Mouse (Mus musculus): ENCODE results near the gene Asb16. TPM values are rescaled to one million over a fixed set of nuclear protein-coding genes. Genes with fewer than 3 reads are reported as not detected.
A peak's percentile ranks its signal among the peaks of the same experiment; 100 is the strongest.

The Asb16 gene
- polyA plus RNA-seq, 1 experiment from 2014 or later = 0.12 TPM

- Histone ChIP-seq H3K27me3 (no peaks in the 10 kb centered on the region), H3K27ac (replicated peaks) (no peak overlapping the region), H3K9ac (no peak overlapping the region), H3K36me3 (peaks cover 57% of the 10 kb centered on the region), H3K9me3 (replicated peaks) (no peaks in the 10 kb centered on the region), H3K4me3 (replicated peaks) (no peak overlapping the region), H3K4me1 (peaks cover 21% of the 10 kb centered on the region), H3K4me2 (replicated peaks) (no peak overlapping the region)
- ATAC-seq (ENCODE audit: insufficient number of reproducible peaks, low FRiP score, low TSS enrichment, low read depth) = no peak
- WGBS = 80% methylated on average over 8 of the region's 8 CpGs
Measured at GRCm38 (mm10) chr11:102288027-102288804, 19.7 kb downstream of the Asb16 start.

GRCm38 (mm10) chr11:102288913-102289312, 20.4 kb downstream of the Asb16 start:
- 60% methylated on average over 2 of the region's 2 CpGs for WGBS
- Histone ChIP-seq H3K9ac (no peak overlapping the region), H3K36me3 (peaks cover 64% of the 10 kb centered on the region)

DNA sequence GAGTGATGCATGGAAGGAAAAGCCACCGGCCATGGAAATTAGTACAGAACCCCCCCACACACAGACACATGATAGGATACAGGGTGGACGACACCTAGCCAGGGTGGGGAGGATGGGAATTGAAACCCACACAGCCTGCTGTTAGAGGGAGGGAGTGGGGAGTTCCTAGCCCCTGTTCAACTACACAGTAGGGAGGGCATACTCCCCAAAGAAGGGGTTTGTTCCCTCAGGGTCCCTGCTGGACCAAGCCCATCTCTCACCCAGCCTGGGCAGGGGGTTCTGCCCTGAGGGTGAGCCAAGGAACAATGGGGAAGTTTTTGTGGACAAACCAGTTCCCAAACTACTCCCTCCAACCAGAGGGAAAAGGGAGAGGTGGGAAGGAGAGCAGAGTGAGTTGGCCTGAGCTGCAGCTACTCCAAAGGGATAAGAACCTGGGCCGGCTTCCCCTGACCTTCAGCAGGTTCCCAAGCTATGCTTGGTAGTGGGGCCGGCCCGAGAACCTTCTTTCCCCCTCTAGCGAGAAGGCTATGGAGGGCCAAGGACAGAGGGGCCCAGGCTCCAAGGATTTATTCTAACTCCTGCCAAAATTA, 21.1 kb downstream of the Asb16 start:
- Histone ChIP-seq H3K4me1 (peaks cover 29% of the 10 kb centered on the region), H3K9ac (no peak overlapping the region), H3K4me2 (replicated peaks) (no peak overlapping the region), H3K27ac (replicated peaks) (0 out of 2 replicates have a peak overlapping the region, but pooled peaks have one; percentile 34), H3K4me3 (replicated peaks) (no peak overlapping the region), H3K27me3 (no peaks in the 10 kb centered on the region), H3K36me3 (peaks cover 67% of the 10 kb centered on the region), H3K9me3 (replicated peaks) (no peaks in the 10 kb centered on the region)
- 41% methylated on average over 6 of the region's 6 CpGs for WGBS
- no peak for ATAC-seq (ENCODE audit: insufficient number of reproducible peaks, low FRiP score, low TSS enrichment, low read depth)

More at GRCm38 (mm10) chr11:102288913-102289312, 20.4 kb downstream of the Asb16 start:
- ATAC-seq (ENCODE audit: insufficient number of reproducible peaks, low FRiP score, low TSS enrichment, low read depth) = no peak
- H3K9me3 ChIP-seq (replicated peaks) = no peaks in the 10 kb centered on the region
- no peak overlapping the region for H3K4me2 ChIP-seq (replicated peaks)
- 0 out of 2 replicates have a peak overlapping the region, but pooled peaks have one; percentile 34 for H3K27ac ChIP-seq (replicated peaks)
- H3K4me3 ChIP-seq (replicated peaks) = no peak overlapping the region
- no peaks in the 10 kb centered on the region for H3K27me3 ChIP-seq
- H3K4me1 ChIP-seq = peaks cover 22% of the 10 kb centered on the region

DNA sequence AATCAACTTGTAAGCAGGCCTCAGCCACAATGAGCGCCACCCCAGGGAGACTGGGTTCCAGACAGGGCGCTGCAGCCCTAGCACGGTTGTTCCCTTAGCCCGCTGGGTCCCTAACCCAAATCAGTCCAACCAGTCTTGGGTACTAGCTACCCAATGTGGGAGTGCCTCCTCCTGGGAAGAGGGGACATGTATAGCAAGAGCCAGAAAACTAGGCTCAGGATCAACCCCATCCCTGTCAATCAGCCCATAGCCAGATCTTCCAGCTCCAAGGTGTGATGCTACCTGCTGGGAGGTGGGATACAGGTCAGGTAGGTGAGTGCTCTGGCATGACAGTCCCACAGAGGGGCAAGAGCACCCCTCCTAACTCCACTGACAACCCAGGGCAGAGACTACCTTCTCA, 21.6 kb downstream of the Asb16 start:
- Histone ChIP-seq H3K27me3 (no peaks in the 10 kb centered on the region), H3K9me3 (replicated peaks) (no peaks in the 10 kb centered on the region), H3K4me2 (replicated peaks) (no peak overlapping the region), H3K9ac (no peak overlapping the region), H3K4me1 (peaks cover 34% of the 10 kb centered on the region), H3K4me3 (replicated peaks) (no peak overlapping the region), H3K27ac (replicated peaks) (no peak overlapping the region), H3K36me3 (peaks cover 67% of the 10 kb centered on the region)
- 78% methylated on average over 4 of the region's 4 CpGs for WGBS
- no peak for ATAC-seq (ENCODE audit: insufficient number of reproducible peaks, low FRiP score, low TSS enrichment, low read depth)

DNA sequence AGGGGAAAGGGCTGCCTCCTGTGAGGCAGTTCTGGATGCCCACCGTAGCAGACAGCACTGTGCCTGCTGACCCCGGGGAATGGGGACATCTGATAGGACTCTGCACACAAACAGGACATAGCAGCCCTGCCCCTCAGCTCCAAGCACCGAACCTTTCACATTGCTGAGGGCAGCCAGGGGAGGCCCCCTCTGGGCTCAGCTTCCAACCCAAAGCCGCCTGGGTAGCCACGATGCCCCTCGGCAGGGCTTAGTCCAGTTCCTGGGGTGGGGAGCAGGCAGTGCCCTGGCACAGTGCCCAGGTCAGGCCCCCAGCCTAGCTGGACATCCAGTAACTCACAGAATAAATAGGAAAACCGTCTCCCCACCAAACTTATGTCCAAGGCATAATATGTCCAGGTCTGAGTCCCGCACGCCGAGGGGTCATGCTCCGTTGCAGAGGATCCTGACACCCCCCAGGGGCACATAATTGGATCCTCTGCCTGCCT, 22.6 kb downstream of the Asb16 start:
- ATAC-seq (ENCODE audit: insufficient number of reproducible peaks, low FRiP score, low TSS enrichment, low read depth) = no peak
- Histone ChIP-seq H3K4me1 (peaks cover 33% of the 10 kb centered on the region), H3K4me2 (replicated peaks) (no peak overlapping the region), H3K36me3 (peaks cover 67% of the 10 kb centered on the region), H3K9me3 (replicated peaks) (no peaks in the 10 kb centered on the region), H3K27ac (replicated peaks) (no peak overlapping the region), H3K9ac (no peak overlapping the region), H3K4me3 (replicated peaks) (no peak overlapping the region), H3K27me3 (no peaks in the 10 kb centered on the region)
- WGBS = 74% methylated on average over 11 of the region's 11 CpGs

- Histone ChIP-seq H3K9me3 (replicated peaks) (no peaks in the 10 kb centered on the region), H3K4me3 (replicated peaks) (no peak overlapping the region), H3K27ac (replicated peaks) (no peak overlapping the region), H3K9ac (no peak overlapping the region), H3K27me3 (no peaks in the 10 kb centered on the region), H3K36me3 (peaks cover 48% of the 10 kb centered on the region), H3K4me2 (replicated peaks) (no peak overlapping the region), H3K4me1 (peaks cover 25% of the 10 kb centered on the region)
- 92% methylated on average over 13 of the region's 13 CpGs for WGBS
- no peak for ATAC-seq (ENCODE audit: insufficient number of reproducible peaks, low FRiP score, low TSS enrichment, low read depth)
Measured at GRCm38 (mm10) chr11:102293971-102294370, 25.4 kb downstream of the Asb16 start.

DNA sequence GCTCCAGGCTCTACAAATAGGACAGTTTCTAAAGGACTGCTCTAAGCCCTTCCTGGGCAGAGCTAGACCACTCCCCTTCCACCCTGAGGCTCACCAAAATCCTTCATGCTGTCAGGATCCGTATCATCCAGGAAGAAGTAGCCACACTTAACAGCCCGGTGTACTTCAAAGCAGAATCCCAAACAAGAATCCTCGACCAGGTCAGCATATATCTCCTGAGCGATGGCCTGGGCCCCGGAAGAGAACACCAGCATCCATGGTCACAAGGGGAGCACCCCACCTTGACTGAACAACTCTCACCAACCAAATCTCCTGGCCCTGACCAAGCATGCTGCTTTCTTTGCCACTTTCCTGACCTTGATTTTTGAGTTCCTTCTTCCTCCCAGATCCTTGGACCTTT, 25.9 kb downstream of the Asb16 start:
- Histone ChIP-seq H3K4me3 (replicated peaks) (peak overlapping the region; percentile 80), H3K9ac (peak overlapping the region; percentile 82; the same call in 1 of the 2 replicates), H3K27me3 (no peaks in the 10 kb centered on the region), H3K4me1 (peaks cover 25% of the 10 kb centered on the region), H3K27ac (replicated peaks) (peak overlapping the region; percentile 99; the same call in 1 of the 2 replicates), H3K9me3 (replicated peaks) (no peaks in the 10 kb centered on the region), H3K36me3 (peaks cover 47% of the 10 kb centered on the region), H3K4me2 (replicated peaks) (peak overlapping the region; percentile 2; the same call in 1 of the 2 replicates)
- 66% methylated on average over 5 of the region's 5 CpGs for WGBS
- ATAC-seq (ENCODE audit: insufficient number of reproducible peaks, low FRiP score, low TSS enrichment, low read depth) = no peak

DNA sequence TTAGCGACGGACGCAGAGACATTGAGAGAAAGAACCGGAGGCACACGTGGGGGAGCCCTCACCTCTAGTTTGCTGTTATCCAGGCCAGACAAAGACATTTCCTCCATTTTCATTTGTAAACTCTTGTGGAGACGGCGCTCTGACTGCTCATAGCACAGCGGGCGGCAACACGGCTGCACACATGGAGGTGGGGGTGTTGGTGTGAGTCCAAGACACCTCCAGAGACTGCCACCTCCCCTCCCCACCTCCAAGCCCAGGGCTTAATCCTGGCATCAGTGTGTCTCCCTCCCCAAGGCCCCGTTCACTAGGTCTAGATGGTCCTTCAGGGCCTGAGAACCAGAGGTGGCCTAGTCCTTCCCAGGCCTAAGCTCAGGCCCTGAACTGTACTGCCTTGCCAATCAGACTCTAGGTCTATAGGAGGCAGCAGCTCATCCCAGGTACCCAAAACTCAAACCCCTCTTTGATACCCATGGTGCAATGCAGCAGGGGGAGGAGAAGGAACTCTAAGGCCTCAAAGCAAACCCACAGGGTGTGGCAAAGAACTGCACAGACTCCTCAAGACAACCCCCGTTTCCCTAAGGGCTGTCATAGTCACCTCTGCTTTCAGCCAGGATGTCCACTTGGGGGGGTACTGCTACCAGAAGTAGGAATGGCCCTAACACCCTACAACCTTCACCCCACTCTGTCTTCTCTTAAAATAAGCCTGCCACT, 26.5 kb downstream of the Asb16 start:
- Histone ChIP-seq H3K9me3 (replicated peaks) (no peaks in the 10 kb centered on the region), H3K36me3 (peaks cover 41% of the 10 kb centered on the region), H3K4me3 (replicated peaks) (peak overlapping the region; percentile 80), H3K4me1 (peaks cover 25% of the 10 kb centered on the region), H3K9ac (peak overlapping the region; percentile 82), H3K27ac (replicated peaks) (peak overlapping the region; percentile 99), H3K27me3 (no peaks in the 10 kb centered on the region), H3K4me2 (replicated peaks) (peak overlapping the region; percentile 87)
- no peak for ATAC-seq (ENCODE audit: insufficient number of reproducible peaks, low FRiP score, low TSS enrichment, low read depth)
- 50% methylated on average over 12 of the region's 12 CpGs for WGBS

DNA sequence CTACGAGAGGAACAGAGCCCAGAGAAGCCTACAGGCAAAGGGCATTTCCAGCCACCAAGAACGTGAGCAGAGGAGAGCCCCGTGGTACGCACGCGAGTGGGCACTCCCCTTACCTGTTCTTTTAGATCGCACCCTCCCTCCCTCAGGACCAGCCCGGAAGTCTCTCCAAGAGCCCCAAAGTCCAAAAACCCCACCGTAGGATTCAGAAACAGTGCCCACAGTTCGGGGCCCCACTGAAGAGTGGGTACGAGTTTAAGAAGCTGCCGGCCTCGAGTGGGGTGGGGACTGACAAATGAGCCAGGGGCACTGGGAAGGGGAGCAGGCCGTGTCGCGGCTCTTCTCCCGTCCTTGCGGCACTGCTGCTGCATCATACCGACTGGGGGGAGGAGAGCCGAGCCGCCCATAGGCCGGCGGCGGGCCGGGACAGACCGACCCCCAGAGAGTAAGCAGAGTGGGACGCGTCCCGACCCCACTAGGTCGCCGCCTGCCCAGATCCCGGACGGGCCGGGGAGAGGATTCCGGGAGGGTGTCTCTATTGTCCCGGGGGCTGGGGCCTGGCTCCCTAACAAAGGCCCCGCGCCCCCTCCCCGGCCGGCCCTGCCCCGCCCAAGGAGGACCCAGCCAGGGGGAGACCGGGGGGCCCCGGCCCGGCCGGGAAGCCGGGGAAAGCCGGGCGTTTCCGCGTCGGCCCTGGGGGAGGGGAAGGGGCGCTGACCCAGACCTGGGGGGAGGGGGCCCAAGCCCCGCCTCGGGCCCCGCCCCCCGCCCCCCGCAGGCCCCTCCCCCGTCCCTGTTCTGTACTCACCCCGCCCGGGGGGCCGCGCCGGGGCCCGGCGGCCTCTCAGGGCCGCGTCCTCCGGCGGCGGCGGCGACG, 27.3 kb downstream of the Asb16 start:
- Histone ChIP-seq H3K36me3 (peaks cover 33% of the 10 kb centered on the region), H3K9me3 (replicated peaks) (no peaks in the 10 kb centered on the region), H3K4me3 (replicated peaks) (peak overlapping the region; percentile 80), H3K27me3 (no peaks in the 10 kb centered on the region), H3K4me1 (peaks cover 25% of the 10 kb centered on the region), H3K9ac (peak overlapping the region; percentile 82), H3K27ac (replicated peaks) (peak overlapping the region; percentile 99), H3K4me2 (replicated peaks) (peak overlapping the region; percentile 87)
- ATAC-seq (ENCODE audit: insufficient number of reproducible peaks, low FRiP score, low TSS enrichment, low read depth) = peak; percentile 48
- WGBS = under 1% methylated on average over 45 of the region's 73 CpGs
